Mouse (Mus musculus): Measurements from ENCODE around the gene Esrrg.

DNA sequence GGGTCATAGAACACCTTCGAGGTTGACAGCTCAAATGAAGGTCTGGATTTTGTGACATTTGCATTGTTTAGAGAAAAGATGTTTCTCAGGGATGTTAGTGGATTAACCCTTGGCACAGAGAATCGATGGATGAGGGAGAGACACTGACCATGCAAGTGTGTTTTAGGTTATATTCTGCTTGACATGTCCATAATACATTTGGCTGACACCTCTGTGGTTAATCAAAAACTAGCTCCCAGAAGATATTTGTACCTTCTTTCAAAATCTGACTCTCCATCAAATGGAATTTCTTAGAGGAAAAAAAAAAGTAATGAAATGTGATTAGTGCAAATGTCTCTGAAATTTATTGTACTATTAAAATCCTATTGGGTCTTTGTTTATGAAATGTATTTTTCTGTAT is 158.8 kb downstream of the Esrrg start:
- TF ChIP-seq POLR2A (IDR thresholded peaks at IDR 0.05; ENCODE audit: control insufficient read depth, extremely low read depth, insufficient read depth, low read length, poor library complexity), result no peak
- TF ChIP-seq CTCF (IDR thresholded peaks at IDR 0.05; ENCODE audit: borderline replicate concordance, control insufficient read depth, extremely low read depth, insufficient read depth, low read length, poor library complexity), result no peak
